Mouse (Mus musculus): ENCODE measurements around the gene Opn1sw. TPM values are rescaled to one million over a fixed set of nuclear protein-coding genes. Genes with fewer than 3 reads are reported as not detected.

The Opn1sw gene
- polyA plus RNA-seq (2012; rRNA removed), result not detected in 2 replicates

- WGBS, result 6% methylated on average over 12 of the region's 12 CpGs
- H3K4me1 ChIP-seq (ENCODE audit: control insufficient read depth, insufficient read depth, low read length), result peaks cover 4% of the 10 kb centered on the region; the same call in 1 of the 2 replicates
- H3K4me3 ChIP-seq (replicated peaks; ENCODE audit: insufficient read depth, low read depth, low read length), result no peak within 1 kb of the TSS
- H3K27me3 ChIP-seq (ENCODE audit: control insufficient read depth, insufficient read depth, low read length), result no peaks in the 10 kb centered on the region
- DNase-seq, result peak in 1 of 2 experiments; percentile 17
- no peak within 1 kb of the TSS for H3K27ac ChIP-seq (ENCODE audit: insufficient read depth, low read length)
- no peak for TF ChIP-seq CTCF (IDR thresholded peaks at IDR 0.05; ENCODE audit: borderline replicate concordance, insufficient read depth, low read depth, low read length)
- no peak for TF ChIP-seq POLR2A (IDR thresholded peaks at IDR 0.05; ENCODE audit: borderline replicate concordance, insufficient read depth, low read length)
These were observed at the start of gene Opn1sw for GRCm38 (mm10) chr6:29388052-29388518. Gene Opn1sw, minus strand, starts transcription at chr6:29388468.

- H3K4me3 ChIP-seq (replicated peaks; ENCODE audit: insufficient read depth, low read depth, low read length), result no peak overlapping the region
- TF ChIP-seq POLR2A (IDR thresholded peaks at IDR 0.05; ENCODE audit: borderline replicate concordance, insufficient read depth, low read length) (no peak), CTCF (IDR thresholded peaks at IDR 0.05; ENCODE audit: borderline replicate concordance, insufficient read depth, low read depth, low read length) (no peak)
- 16% methylated on average over 11 of the region's 11 CpGs for WGBS
- no peaks in the 10 kb centered on the region for H3K4me1 ChIP-seq (ENCODE audit: control insufficient read depth, insufficient read depth, low read length)
- no peak overlapping the region for H3K27ac ChIP-seq (ENCODE audit: insufficient read depth, low read length)
- DNase-seq, result no peak
- H3K27me3 ChIP-seq (ENCODE audit: control insufficient read depth, insufficient read depth, low read length), result no peaks in the 10 kb centered on the region; the same call in 1 of the 2 replicates
These were observed 48.2 kb upstream of the Opn1sw start for GRCm38 (mm10) chr6:29436461-29436934.

- no peak for TF ChIP-seq CTCF (IDR thresholded peaks at IDR 0.05; ENCODE audit: borderline replicate concordance, insufficient read depth, low read depth, low read length)
- no peak for TF ChIP-seq POLR2A (IDR thresholded peaks at IDR 0.05; ENCODE audit: borderline replicate concordance, insufficient read depth, low read length)
- WGBS, result 27% methylated on average over 6 of the region's 6 CpGs
- Histone ChIP-seq H3K4me3 (replicated peaks; ENCODE audit: insufficient read depth, low read depth, low read length) (no peak overlapping the region), H3K27me3 (ENCODE audit: control insufficient read depth, insufficient read depth, low read length) (no peaks in the 10 kb centered on the region; the same call in 1 of the 2 replicates), H3K4me1 (ENCODE audit: control insufficient read depth, insufficient read depth, low read length) (no peaks in the 10 kb centered on the region), H3K27ac (ENCODE audit: insufficient read depth, low read length) (no peak overlapping the region)
- DNase-seq, result no peak
These were observed 47.7 kb upstream of the Opn1sw start for GRCm38 (mm10) chr6:29435940-29436451.

GRCm38 (mm10) chr6:29434911-29435691, 46.8 kb upstream of the Opn1sw start:
- no peak for DNase-seq
- Histone ChIP-seq H3K4me1 (ENCODE audit: control insufficient read depth, insufficient read depth, low read length) (no peaks in the 10 kb centered on the region), H3K27me3 (ENCODE audit: control insufficient read depth, insufficient read depth, low read length) (no peaks in the 10 kb centered on the region; the same call in 1 of the 2 replicates), H3K4me3 (replicated peaks; ENCODE audit: insufficient read depth, low read depth, low read length) (no peak overlapping the region), H3K27ac (ENCODE audit: insufficient read depth, low read length) (no peak overlapping the region)
- 8% methylated on average over 12 of the region's 13 CpGs for WGBS
- no peak for TF ChIP-seq POLR2A (IDR thresholded peaks at IDR 0.05; ENCODE audit: borderline replicate concordance, insufficient read depth, low read length)
- TF ChIP-seq CTCF (IDR thresholded peaks at IDR 0.05; ENCODE audit: borderline replicate concordance, insufficient read depth, low read depth, low read length), result no peak

- H3K4me3 ChIP-seq (replicated peaks; ENCODE audit: insufficient read depth, low read depth, low read length), result no peak overlapping the region
- no peak overlapping the region for H3K27ac ChIP-seq (ENCODE audit: insufficient read depth, low read length)
- H3K27me3 ChIP-seq (ENCODE audit: control insufficient read depth, insufficient read depth, low read length), result no peaks in the 10 kb centered on the region; the same call in 1 of the 2 replicates
- peak in 1 of 2 experiments; percentile 19 for DNase-seq
- TF ChIP-seq CTCF (IDR thresholded peaks at IDR 0.05; ENCODE audit: borderline replicate concordance, insufficient read depth, low read depth, low read length) (no peak), POLR2A (IDR thresholded peaks at IDR 0.05; ENCODE audit: borderline replicate concordance, insufficient read depth, low read length) (no peak)
- no peaks in the 10 kb centered on the region for H3K4me1 ChIP-seq (ENCODE audit: control insufficient read depth, insufficient read depth, low read length)
- 15% methylated on average over 27 of the region's 27 CpGs for WGBS
These were observed 45.8 kb upstream of the Opn1sw start for GRCm38 (mm10) chr6:29433804-29434795.

- TF ChIP-seq POLR2A (IDR thresholded peaks at IDR 0.05; ENCODE audit: borderline replicate concordance, insufficient read depth, low read length) (no peak), CTCF (IDR thresholded peaks at IDR 0.05; ENCODE audit: borderline replicate concordance, insufficient read depth, low read depth, low read length) (no peak)
- Histone ChIP-seq H3K4me3 (replicated peaks; ENCODE audit: insufficient read depth, low read depth, low read length) (peak within 1 kb of the TSS; percentile 8), H3K4me1 (ENCODE audit: control insufficient read depth, insufficient read depth, low read length) (no peaks in the 10 kb centered on the region), H3K27ac (ENCODE audit: insufficient read depth, low read length) (no peak within 1 kb of the TSS), H3K27me3 (ENCODE audit: control insufficient read depth, insufficient read depth, low read length) (no peaks in the 10 kb centered on the region; the same call in 1 of the 2 replicates)
- DNase-seq, result no peak
- WGBS, result 3% methylated on average over 71 of the region's 77 CpGs
These were observed 45.0 kb upstream of the Opn1sw start, which contains the start of gene Flnc for GRCm38 (mm10) chr6:29433038-29433803. Gene Flnc, plus strand, starts transcription at chr6:29433256.
